Mouse (Mus musculus) bone marrow macrophage, adult 2 months (primary cell): Measurements from ENCODE around the gene Fbxl15. TPM values are rescaled to one million over a fixed set of nuclear protein-coding genes. Genes with fewer than 3 reads are reported as not detected.

ENCODE experiments used
- H3K27ac ChIP-seq: 2 replicates; pipeline ENCODE4 v1.5.1; 2012; ENCODE audit warnings: low read depth, low read length; ENCODE audit not compliant: insufficient read depth
- H3K4me1 ChIP-seq: 2 replicates; pipeline ENCODE4 v1.6.1; 2012; ENCODE audit warnings: low read length; ENCODE audit not compliant: control insufficient read depth, insufficient read depth
- H3K4me3 ChIP-seq: 2 replicates; pipeline ENCODE4 v1.5.1; 2012; ENCODE audit warnings: mild to moderate bottlenecking, low read length, moderate library complexity; ENCODE audit not compliant: insufficient read depth
- CTCF ChIP-seq: IDR thresholded peaks from 2 replicates; pipeline ENCODE4 v1.5.1; 2012; ENCODE audit warnings: low read depth, mild to moderate bottlenecking, low read length, moderate library complexity
- POLR2A ChIP-seq: IDR thresholded peaks from 2 replicates; pipeline ENCODE4 v1.6.1; 2012; ENCODE audit warnings: mild to moderate bottlenecking, low read depth, low read length, borderline replicate concordance
- polyA plus RNA-seq: library from polyadenylated mRNA; stranded (reverse); fragments of >200 nt; gene quantifications from 2 replicates; pipeline ENCODE4 v1.2.4, GENCODE M21; 2012; ENCODE audit not compliant: missing spikeins, insufficient read depth, insufficient read length

Gene Fbxl15
- polyA plus RNA-seq, 1 experiment: 6.9 TPM

GRCm38 (mm10) chr19:46344710-46345419 lies 16.9 kb downstream of the Fbxl15 start:
- TF ChIP-seq CTCF: no peak
- no peak for TF ChIP-seq POLR2A
- H3K27ac ChIP-seq: no peak overlapping the region
- H3K4me1 ChIP-seq: peaks cover 42% of the 10 kb centered on the region
- H3K4me3 ChIP-seq: no peak overlapping the region

- Histone ChIP-seq H3K4me1 (peaks cover 38% of the 10 kb centered on the region), H3K4me3 (no peak overlapping the region), H3K27ac (no peak overlapping the region)
- TF ChIP-seq POLR2A: no peak
- TF ChIP-seq CTCF: no peak
Measured at GRCm38 (mm10) chr19:46347146-46347545, 19.2 kb downstream of the Fbxl15 start.

- Histone ChIP-seq H3K27ac (peak overlapping the region; percentile 55), H3K4me3 (peak overlapping the region; percentile 82)
- TF ChIP-seq CTCF (no peak), POLR2A (no peak)
Measured at GRCm38 (mm10) chr19:46347936-46348668, 20.1 kb downstream of the Fbxl15 start.

GRCm38 (mm10) chr19:46348761-46349458 lies 20.9 kb downstream of the Fbxl15 start:
- H3K4me1 ChIP-seq: peaks cover 34% of the 10 kb centered on the region
- TF ChIP-seq POLR2A (no peak), CTCF (no peak)
- H3K27ac ChIP-seq: peak overlapping the region; percentile 55
- H3K4me3 ChIP-seq: peak overlapping the region; percentile 82

More at GRCm38 (mm10) chr19:46347936-46348668, 20.1 kb downstream of the Fbxl15 start:
- H3K4me1 ChIP-seq: peaks cover 38% of the 10 kb centered on the region

GRCm38 (mm10) chr19:46349550-46349949 lies 21.6 kb downstream of the Fbxl15 start:
- Histone ChIP-seq H3K27ac (no peak overlapping the region), H3K4me3 (peak overlapping the region; percentile 82), H3K4me1 (peaks cover 30% of the 10 kb centered on the region)
- no peak for TF ChIP-seq POLR2A
- TF ChIP-seq CTCF: no peak

- peak within 1 kb of the TSS; percentile 19; the same call in 1 of the 2 replicates for H3K27ac ChIP-seq
- TF ChIP-seq POLR2A (no peak), CTCF (no peak)
- H3K4me3 ChIP-seq: peak within 1 kb of the TSS; percentile 82
- peaks cover 24% of the 10 kb centered on the region for H3K4me1 ChIP-seq
Measured at GRCm38 (mm10) chr19:46350168-46350932, 22.4 kb downstream of the Fbxl15 start, which contains the start of gene 2310034G01Rik. Gene 2310034G01Rik (minus strand): TSS chr19:46350302.

- TF ChIP-seq CTCF (no peak), POLR2A (no peak)
- Histone ChIP-seq H3K4me1 (peaks cover 22% of the 10 kb centered on the region), H3K27ac (peak overlapping the region; percentile 26)
Measured at GRCm38 (mm10) chr19:46356701-46357138, 28.7 kb downstream of the Fbxl15 start.

GRCm38 (mm10) chr19:46357344-46358280 lies 29.6 kb downstream of the Fbxl15 start:
- TF ChIP-seq POLR2A (no peak), CTCF (no peak)
- peak overlapping the region; percentile 79 for H3K4me3 ChIP-seq
- peaks cover 22% of the 10 kb centered on the region for H3K4me1 ChIP-seq
- peak overlapping the region; percentile 32 for H3K27ac ChIP-seq

More at GRCm38 (mm10) chr19:46356701-46357138, 28.7 kb downstream of the Fbxl15 start:
- H3K4me3 ChIP-seq: peak overlapping the region; percentile 79
